Mouse (Mus musculus) hindbrain, embryonic 11.5 days (tissue): Measurements from ENCODE around the gene Amdhd1. TPM values are rescaled to one million over a fixed set of nuclear protein-coding genes. Genes with fewer than 3 reads are reported as not detected.

ENCODE experiments used
- ATAC-seq: fragments of 200-750 bp; cut with Nextera tagmentation; 2 replicates; pipeline ENCODE4 v1.8.0; 2017; ENCODE audit warnings: mild to moderate bottlenecking, moderate TSS enrichment, moderate library complexity; ENCODE audit not compliant: low FRiP score
- DNase-seq: peaks from one replicate; pipeline ENCODE4 v3.0.0-alpha.2; 2015; ENCODE audit warnings: low spot score
- H3K27ac ChIP-seq: fragments of 300-500 bp; sonication (generic); 2 replicates; pipeline ENCODE4 v1.5.1; 2014; ENCODE audit warnings: mild to moderate bottlenecking, low read depth, low read length
- H3K27me3 ChIP-seq: fragments of 300-500 bp; sonication (generic); 2 replicates; pipeline ENCODE4 v1.6.1; 2014; ENCODE audit warnings: mild to moderate bottlenecking, low read length, moderate library complexity, mixed read lengths; ENCODE audit not compliant: control insufficient read depth, insufficient read depth
- H3K36me3 ChIP-seq: fragments of 300-500 bp; sonication (generic); 2 replicates; pipeline ENCODE4 v1.6.1; 2014; ENCODE audit warnings: mild to moderate bottlenecking, low read length, moderate library complexity, mixed read lengths; ENCODE audit not compliant: control insufficient read depth, insufficient read depth
- H3K4me1 ChIP-seq: fragments of 300-500 bp; sonication (generic); replicated peaks from 2 replicates; pipeline ENCODE4 v1.6.1; 2014; ENCODE audit warnings: low read length, mixed read lengths; ENCODE audit not compliant: control insufficient read depth, insufficient read depth
- H3K4me2 ChIP-seq: fragments of 300-500 bp; sonication (generic); replicated peaks from 2 replicates; pipeline ENCODE4 v1.6.1; 2014; ENCODE audit warnings: mild to moderate bottlenecking, low read depth, low read length
- H3K4me3 ChIP-seq: fragments of 300-500 bp; sonication (generic); 2 replicates; pipeline ENCODE4 v1.5.1; 2014; ENCODE audit warnings: low read depth, low read length
- H3K9ac ChIP-seq: fragments of 300-500 bp; sonication (generic); 2 replicates; pipeline ENCODE4 v1.6.1; 2014; ENCODE audit warnings: low read depth, low read length
- H3K9me3 ChIP-seq: fragments of 300-500 bp; sonication (generic); 2 replicates; pipeline ENCODE4 v1.6.1; 2016; ENCODE audit warnings: low read length; ENCODE audit not compliant: control insufficient read depth
- WGBS: fragments of 180-500 bp; shearing (Covaris S2); extraction: QIAGEN DNeasy Blood & Tissue Kit; methylation state at CpG from one replicate; pipeline ENCODE4 v1.1.7; 2014; 5-methylcytosine and 5-hydroxymethylcytosine counted together
- polyA plus RNA-seq: library from polyadenylated mRNA; unstranded; fragments of >200 nt; fragmentation: Nextera tagmentation; extraction: Ambion mirVana; gene quantifications from 2 replicates; pipeline ENCODE4 v1.2.1, GENCODE M21; 2014

Gene Amdhd1
- 0.10 TPM in 1 of 2 replicates, not detected in the other for polyA plus RNA-seq

DNA sequence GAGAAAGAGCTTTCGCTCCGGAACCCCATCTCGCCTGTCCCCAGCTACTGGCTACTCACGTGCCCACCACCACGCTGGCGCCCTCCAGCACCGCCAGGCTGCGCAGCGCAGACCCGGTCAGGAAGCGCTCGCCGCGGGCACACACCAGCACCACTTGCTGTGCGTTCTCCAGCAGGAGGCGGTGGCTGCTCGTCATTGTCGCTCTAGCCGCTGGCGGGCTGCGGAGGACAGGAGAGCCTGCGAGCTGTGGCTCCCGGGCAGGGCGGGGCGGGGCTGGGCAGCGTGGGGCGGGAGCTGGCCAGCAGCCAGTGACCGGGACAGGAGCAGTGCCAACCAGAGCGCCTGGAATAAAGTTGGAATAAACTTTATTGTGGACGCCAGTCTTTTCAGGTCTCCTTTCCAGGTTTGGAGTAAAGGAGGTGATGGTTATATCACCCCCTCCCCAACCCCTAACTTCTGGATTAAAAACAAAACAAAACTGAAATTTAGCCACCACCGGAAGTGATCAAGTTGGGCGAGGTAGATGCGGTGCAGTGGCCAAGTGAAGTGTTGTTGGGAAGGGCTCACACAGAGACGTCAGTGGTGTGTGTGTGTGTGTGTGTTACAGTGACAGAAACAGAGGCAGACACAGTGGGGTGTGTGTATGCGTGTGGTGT lies at the start of gene Amdhd1:
Amdhd1 (minus strand) TSS at position 259 of the 656 bp plus-strand sequence.
- Histone ChIP-seq H3K4me1 (no peaks in the 10 kb centered on the region), H3K27ac (no peak within 1 kb of the TSS), H3K9ac (peak within 1 kb of the TSS; percentile 33; the same call in 1 of the 2 replicates), H3K4me3 (peak within 1 kb of the TSS; percentile 28), H3K4me2 (peak within 1 kb of the TSS; percentile 73), H3K27me3 (no peaks in the 10 kb centered on the region), H3K9me3 (no peaks in the 10 kb centered on the region), H3K36me3 (no peaks in the 10 kb centered on the region)
- peak; percentile 93 for ATAC-seq
- peak; percentile 84 for DNase-seq
- 5% methylated on average over 35 of the region's 35 CpGs for WGBS

DNA sequence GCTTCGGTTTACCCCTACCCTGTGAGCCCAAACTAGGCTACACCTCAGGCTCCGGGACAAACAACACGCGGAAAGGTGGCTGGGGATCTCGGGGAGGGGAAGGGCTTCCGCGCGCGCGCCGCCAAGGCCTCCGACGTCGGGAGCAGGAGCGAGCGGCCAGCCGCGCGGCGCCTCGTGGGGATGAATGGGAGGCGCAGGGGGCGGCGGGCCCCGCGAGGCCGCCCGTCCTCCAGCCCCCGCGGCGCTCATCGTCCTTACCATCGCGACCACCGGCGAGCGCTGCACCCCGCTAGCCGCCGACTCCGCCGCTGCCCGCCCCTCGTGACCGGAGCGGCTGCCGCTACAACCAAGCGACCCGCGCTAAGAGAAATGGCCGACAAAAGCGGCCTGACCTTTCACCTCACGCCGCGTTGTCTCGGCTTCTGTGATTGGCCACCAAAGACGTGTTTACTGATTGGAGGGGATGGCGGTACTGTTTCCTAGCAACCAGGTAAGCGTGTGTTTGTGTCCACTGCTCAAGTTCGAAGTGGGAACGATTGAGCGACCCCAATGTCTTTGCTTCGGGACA lies 49.5 kb upstream of the Amdhd1 start, which contains the start of gene Snrpf:
Snrpf (minus strand) TSS at position 426 of the 568 bp plus-strand sequence.
- DNase-seq (peak; percentile 98), ATAC-seq (peak; percentile 84)
- Histone ChIP-seq H3K9ac (peak within 1 kb of the TSS; percentile 87), H3K27me3 (no peaks in the 10 kb centered on the region), H3K27ac (peak within 1 kb of the TSS; percentile 82), H3K4me3 (peak within 1 kb of the TSS; percentile 86), H3K36me3 (0 out of 2 replicates have a peak, but pooled peaks cover 2% of the 10 kb centered on the region), H3K9me3 (no peaks in the 10 kb centered on the region), H3K4me1 (no peaks in the 10 kb centered on the region), H3K4me2 (peak within 1 kb of the TSS; percentile 70)
- WGBS = 0% methylated on average over 52 of the region's 63 CpGs

DNA sequence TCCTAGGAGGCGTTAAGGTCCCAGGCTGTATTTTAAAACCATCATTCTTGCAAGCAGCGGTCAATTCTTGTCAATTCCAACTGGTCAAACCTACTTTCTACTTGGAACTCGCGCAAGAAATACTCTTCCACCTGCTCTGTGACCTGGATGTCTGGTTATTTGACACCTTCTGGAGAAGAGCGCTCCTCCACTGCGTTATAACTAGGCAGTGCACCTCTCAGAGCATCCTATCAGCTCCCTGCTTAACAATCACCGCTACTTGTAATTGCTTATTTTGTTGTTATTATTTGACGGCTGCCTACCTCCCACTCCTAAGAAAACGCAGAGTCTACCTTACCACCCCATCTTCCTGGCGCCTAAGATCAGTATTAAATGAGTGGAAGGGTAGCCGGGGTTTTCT lies 49.0 kb upstream of the Amdhd1 start:
- 0 out of 2 replicates have a peak, but pooled peaks have one; percentile 34 for ATAC-seq
- no peaks in the 10 kb centered on the region for H3K4me1 ChIP-seq
- H3K9me3 ChIP-seq = no peaks in the 10 kb centered on the region
- H3K4me2 ChIP-seq = peak overlapping the region; percentile 70
- 2% methylated on average over 11 of the region's 11 CpGs for WGBS
- no peaks in the 10 kb centered on the region for H3K27me3 ChIP-seq
- peak overlapping the region; percentile 82 for H3K27ac ChIP-seq
- DNase-seq = no peak
- H3K4me3 ChIP-seq = peak overlapping the region; percentile 86
- H3K9ac ChIP-seq = peak overlapping the region; percentile 87
- 0 out of 2 replicates have a peak, but pooled peaks cover 2% of the 10 kb centered on the region for H3K36me3 ChIP-seq

DNA sequence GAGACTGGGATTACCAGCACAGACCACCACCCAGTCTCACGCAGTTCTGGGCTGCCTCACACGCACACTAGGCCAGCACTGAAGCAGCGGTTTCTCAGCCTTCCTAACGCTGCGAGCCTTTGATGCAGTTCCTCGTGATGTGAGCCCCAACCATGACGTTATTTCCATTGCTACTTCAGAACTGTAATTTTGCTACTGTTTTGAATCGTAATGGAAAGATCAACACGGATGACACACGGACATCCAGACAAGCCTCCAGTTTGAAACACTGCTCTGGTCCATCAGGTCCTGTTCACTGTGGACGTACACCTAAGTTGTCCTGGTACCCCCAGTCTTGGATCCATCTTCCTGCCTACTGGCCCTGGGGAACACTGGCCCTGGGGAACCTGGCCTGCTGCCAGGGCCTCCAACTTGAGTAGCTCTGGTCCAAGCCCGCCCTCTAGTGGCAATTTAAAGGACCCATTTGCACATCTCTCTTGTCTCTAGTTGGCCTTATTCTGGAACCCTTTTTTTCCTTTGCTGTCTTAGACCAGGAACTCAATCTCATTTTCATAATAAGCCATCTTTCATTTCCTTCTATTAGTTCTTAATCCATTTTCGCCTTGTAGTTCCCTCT lies 37.5 kb upstream of the Amdhd1 start:
- no peak overlapping the region for H3K27ac ChIP-seq
- WGBS = 72% methylated on average over 13 of the region's 13 CpGs
- no peaks in the 10 kb centered on the region for H3K36me3 ChIP-seq
- H3K4me1 ChIP-seq = no peaks in the 10 kb centered on the region
- H3K27me3 ChIP-seq = no peaks in the 10 kb centered on the region
- H3K9ac ChIP-seq = no peak overlapping the region
- no peak overlapping the region for H3K4me2 ChIP-seq
- DNase-seq (peak; percentile 84), ATAC-seq (no peak)
- H3K4me3 ChIP-seq = no peak overlapping the region
- H3K9me3 ChIP-seq = no peaks in the 10 kb centered on the region

DNA sequence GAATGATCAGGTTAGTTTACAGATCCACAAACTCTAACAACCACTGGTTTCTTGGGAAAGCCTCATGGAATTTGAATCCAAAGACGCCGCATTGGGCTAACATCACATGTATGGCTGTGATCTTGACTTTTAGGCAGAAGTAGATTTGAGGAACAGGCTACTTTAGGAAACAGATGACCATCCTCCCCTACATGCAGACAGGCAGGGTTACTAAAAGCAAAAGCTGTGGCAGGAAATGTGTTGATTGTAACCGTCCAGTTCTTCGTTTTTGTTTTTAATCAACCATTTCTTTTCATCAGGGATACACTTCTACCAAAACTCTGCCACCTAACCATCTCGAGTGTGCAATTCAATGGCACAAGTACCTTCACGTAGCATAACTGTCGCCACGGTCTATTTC lies 36.1 kb upstream of the Amdhd1 start:
- Histone ChIP-seq H3K9me3 (no peaks in the 10 kb centered on the region), H3K27me3 (no peaks in the 10 kb centered on the region), H3K4me3 (no peak overlapping the region), H3K4me1 (no peaks in the 10 kb centered on the region), H3K27ac (no peak overlapping the region), H3K4me2 (no peak overlapping the region), H3K36me3 (no peaks in the 10 kb centered on the region), H3K9ac (no peak overlapping the region)
- no peak for ATAC-seq
- WGBS = 92% methylated on average over 8 of the region's 8 CpGs
- no peak for DNase-seq

DNA sequence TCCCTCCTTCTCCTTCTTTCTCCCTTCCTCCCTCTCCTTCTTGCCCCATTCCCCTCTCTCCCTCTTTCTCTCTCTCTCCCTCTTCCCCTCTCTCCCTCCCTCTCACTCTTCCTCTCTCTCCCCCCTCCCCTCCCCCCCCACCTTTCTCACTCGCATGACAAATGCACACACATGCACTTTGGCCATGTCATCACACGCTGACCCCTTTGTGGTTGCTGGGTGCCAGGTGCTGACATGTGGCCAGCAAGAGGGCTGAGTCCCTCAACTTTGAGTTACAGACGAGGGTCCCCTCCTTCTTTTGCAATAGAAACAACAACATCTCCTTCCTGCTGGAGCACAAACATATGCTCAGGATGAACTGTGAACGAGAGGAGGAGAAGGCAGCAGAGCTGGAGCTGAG lies 35.1 kb upstream of the Amdhd1 start:
- Histone ChIP-seq H3K27ac (no peak overlapping the region), H3K4me3 (no peak overlapping the region), H3K27me3 (no peaks in the 10 kb centered on the region), H3K36me3 (no peaks in the 10 kb centered on the region), H3K4me1 (no peaks in the 10 kb centered on the region), H3K9me3 (no peaks in the 10 kb centered on the region), H3K9ac (no peak overlapping the region), H3K4me2 (no peak overlapping the region)
- DNase-seq (no peak), ATAC-seq (no peak)
- 73% methylated on average over 4 of the region's 4 CpGs for WGBS

DNA sequence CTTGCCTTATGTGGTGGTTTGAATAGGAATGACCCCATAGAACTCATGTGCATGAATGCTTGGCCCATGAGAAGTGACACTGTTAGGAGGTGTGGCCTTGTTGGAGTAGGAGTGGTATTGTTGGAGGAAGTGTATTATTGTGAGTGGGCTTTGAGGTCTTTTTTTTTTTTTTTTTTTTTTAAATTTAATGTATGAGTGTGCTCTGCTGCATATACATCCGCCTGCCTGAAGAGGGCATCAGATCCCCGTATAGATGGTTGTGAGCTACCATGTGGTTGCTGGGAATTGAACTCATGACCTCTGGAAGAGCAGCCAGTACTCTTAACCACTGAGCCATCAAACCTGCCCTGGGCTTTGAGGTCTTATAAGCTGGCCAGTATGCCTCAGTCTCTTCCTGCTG lies 32.4 kb upstream of the Amdhd1 start:
- DNase-seq (no peak), ATAC-seq (no peak)
- Histone ChIP-seq H3K27me3 (no peaks in the 10 kb centered on the region), H3K36me3 (no peaks in the 10 kb centered on the region), H3K4me2 (no peak overlapping the region), H3K4me3 (no peak overlapping the region), H3K27ac (no peak overlapping the region), H3K9ac (no peak overlapping the region), H3K4me1 (no peaks in the 10 kb centered on the region), H3K9me3 (no peaks in the 10 kb centered on the region)
- 50% methylated on average over 2 of the region's 2 CpGs for WGBS

DNA sequence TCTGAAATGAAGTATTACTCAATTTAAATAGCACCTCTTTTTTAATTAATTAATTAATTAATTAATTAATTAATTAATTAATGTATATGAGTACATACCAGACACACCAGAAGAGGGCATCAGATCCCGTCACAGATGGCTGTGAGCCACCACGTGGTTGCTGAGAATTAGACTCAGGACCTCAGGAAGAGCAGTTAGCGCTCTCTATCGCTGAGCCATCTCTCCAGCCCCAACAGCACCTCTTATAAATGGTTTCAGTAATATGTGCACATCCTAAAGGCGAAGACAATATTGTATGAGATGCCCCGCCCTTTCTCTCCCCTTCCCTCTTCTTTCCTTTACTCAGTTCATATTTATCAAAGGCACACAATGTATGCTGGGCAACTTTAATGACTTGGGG lies 28.8 kb upstream of the Amdhd1 start:
- DNase-seq (no peak), ATAC-seq (no peak)
- Histone ChIP-seq H3K27me3 (no peaks in the 10 kb centered on the region), H3K36me3 (no peaks in the 10 kb centered on the region), H3K27ac (no peak overlapping the region), H3K9me3 (no peaks in the 10 kb centered on the region), H3K4me1 (no peaks in the 10 kb centered on the region), H3K4me2 (no peak overlapping the region), H3K4me3 (no peak overlapping the region), H3K9ac (no peak overlapping the region)
- WGBS = 82% methylated on average over 6 of the region's 6 CpGs
